Mouse (Mus musculus) T-helper 17 cell (primary cell): ENCODE measurements around the gene Calhm4.

Experiments
- in situ Hi-C, 2 experiments: fragments of 300-600 bp; cut with MboI, MseI; formaldehyde crosslinking; loops; 1 replicate in 1 of 2; 2 replicates in 1 of 2; pipeline ENCODE4 v1.15.1; 2025; ENCODE audit warnings: high pct_unique_total_duplicates in 2 of 2

Gene Calhm4

GRCm38 (mm10) chr10:34044210-34044609 lies at the start of gene Calhm4:
Gene Calhm4, minus strand, starts transcription at chr10:34044310.
- in situ Hi-C loops: no loop called here

GRCm38 (mm10) chr10:34091888-34092287 lies 47.8 kb upstream of the Calhm4 start:
- in situ Hi-C loops: no loop called here

GRCm38 (mm10) chr10:34090481-34090880 lies 46.4 kb upstream of the Calhm4 start:
- in situ Hi-C loops: no loop called here

GRCm38 (mm10) chr10:34089517-34089916 lies 45.4 kb upstream of the Calhm4 start:
- in situ Hi-C loops: no loop called here

- in situ Hi-C loops: no loop called here
Measured at GRCm38 (mm10) chr10:34088515-34088914, 44.4 kb upstream of the Calhm4 start.

- in situ Hi-C loops: no loop called here
Measured at GRCm38 (mm10) chr10:34086514-34086913, 42.4 kb upstream of the Calhm4 start.

- in situ Hi-C loops: no loop called here
Measured at GRCm38 (mm10) chr10:34074522-34075200, 30.6 kb upstream of the Calhm4 start.

- in situ Hi-C loops: no loop called here
Measured at GRCm38 (mm10) chr10:34071650-34072049, 27.5 kb upstream of the Calhm4 start.

GRCm38 (mm10) chr10:34070999-34071492 lies 26.9 kb upstream of the Calhm4 start:
- in situ Hi-C loops: no loop called here

- in situ Hi-C loops: no loop called here
Measured at GRCm38 (mm10) chr10:34069606-34070005, 25.5 kb upstream of the Calhm4 start.

- in situ Hi-C loops: no loop called here
Measured at GRCm38 (mm10) chr10:34066591-34066990, 22.5 kb upstream of the Calhm4 start.

GRCm38 (mm10) chr10:34053987-34054386 lies 9.9 kb upstream of the Calhm4 start:
- in situ Hi-C loops: no loop called here

GRCm38 (mm10) chr10:34037401-34037800 lies 6.7 kb downstream of the Calhm4 start, which contains the start of gene Trappc3l:
Gene Trappc3l, plus strand, starts transcription at chr10:34037597.
- in situ Hi-C loops: no loop called here

GRCm38 (mm10) chr10:34036587-34036986 lies 7.5 kb downstream of the Calhm4 start:
- in situ Hi-C loops: no loop called here

GRCm38 (mm10) chr10:34033630-34034305 lies 10.3 kb downstream of the Calhm4 start:
- in situ Hi-C loops: no loop called here

GRCm38 (mm10) chr10:34030322-34030721 lies 13.8 kb downstream of the Calhm4 start:
- in situ Hi-C loops: no loop called here

GRCm38 (mm10) chr10:34019302-34020075 lies 24.6 kb downstream of the Calhm4 start, which contains the start of gene Rwdd1:
Gene Rwdd1, minus strand, starts transcription at chr10:34019624.
- in situ Hi-C loops: loop anchor here (5.0 to 10.0 kb wide), 3 partner anchors 62 to 265 kb away; partner anchors contain the start of gene Tspyl1 (in 1 of the 2)

GRCm38 (mm10) chr10:34018746-34019301 lies 25.3 kb downstream of the Calhm4 start:
- in situ Hi-C loops: loop anchor here in 1 of 2 experiments (5.0 kb wide), 2 partner anchors 62 to 258 kb away; no protein-coding TSS in a partner anchor

GRCm38 (mm10) chr10:34013241-34013640 lies 30.9 kb downstream of the Calhm4 start:
- in situ Hi-C loops: no loop called here

GRCm38 (mm10) chr10:34012581-34012980 lies 31.5 kb downstream of the Calhm4 start:
- in situ Hi-C loops: no loop called here

- in situ Hi-C loops: no loop called here
Measured at GRCm38 (mm10) chr10:33998397-33998796, 45.7 kb downstream of the Calhm4 start.
